Mouse (Mus musculus): ENCODE results near the gene AC161166.1. TPM values are rescaled to one million over a fixed set of nuclear protein-coding genes. Genes with fewer than 3 reads are reported as not detected.

Gene AC161166.1
- polyA plus RNA-seq, 1 experiment: not detected

DNA sequence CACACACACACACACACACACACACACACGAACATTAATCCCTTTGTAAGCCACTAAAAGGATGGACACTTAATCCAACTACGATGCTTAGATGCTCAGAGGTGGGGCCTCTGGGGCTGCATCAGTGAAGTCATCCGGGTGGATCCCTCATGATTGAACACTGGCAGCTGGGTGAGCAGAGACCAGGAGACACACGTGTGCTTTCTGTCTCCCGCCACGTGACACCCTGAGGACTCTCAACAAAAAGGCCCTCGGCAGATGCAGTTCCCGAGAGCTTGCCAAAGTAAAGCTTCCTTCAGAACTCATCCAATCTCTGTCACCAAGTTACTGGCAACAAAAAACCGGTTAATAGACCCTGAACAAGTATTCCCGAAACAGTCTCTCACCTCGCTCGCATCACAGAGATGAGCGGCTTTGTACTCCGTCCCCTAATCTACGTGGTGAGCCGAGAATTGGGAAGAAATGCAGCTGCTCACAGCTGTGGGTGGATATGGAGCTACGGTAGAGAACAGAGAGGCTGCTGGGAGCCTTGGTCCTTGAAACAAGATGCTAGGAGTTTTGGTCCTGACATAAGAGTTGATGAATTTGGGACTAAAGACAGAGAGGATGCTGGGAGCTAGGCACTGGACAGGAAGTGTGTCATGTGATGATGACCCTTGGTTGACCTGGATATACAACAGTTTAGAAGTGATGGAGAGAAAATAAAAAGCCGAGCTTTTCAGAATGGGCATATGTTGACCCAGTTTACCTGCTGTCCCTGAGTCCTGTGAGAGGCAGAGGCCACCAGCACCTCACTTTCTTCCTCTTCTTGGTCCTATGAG lies 31.9 kb downstream of the AC161166.1 start:
- no peak overlapping the region for H3K4me3 ChIP-seq (ENCODE audit: insufficient read depth, low read length)
- H3K27ac ChIP-seq (ENCODE audit: insufficient read depth, low read length): no peak overlapping the region
- peaks cover 4% of the 10 kb centered on the region; the same call in 1 of the 2 replicates for H3K4me1 ChIP-seq (ENCODE audit: control insufficient read depth, insufficient read depth, low read length)
- TF ChIP-seq POLR2A (IDR thresholded peaks at IDR 0.05; ENCODE audit: low read depth, low read length): no peak
- no peak for TF ChIP-seq CTCF (IDR thresholded peaks at IDR 0.05; ENCODE audit: borderline replicate concordance, insufficient read depth, low read length)

DNA sequence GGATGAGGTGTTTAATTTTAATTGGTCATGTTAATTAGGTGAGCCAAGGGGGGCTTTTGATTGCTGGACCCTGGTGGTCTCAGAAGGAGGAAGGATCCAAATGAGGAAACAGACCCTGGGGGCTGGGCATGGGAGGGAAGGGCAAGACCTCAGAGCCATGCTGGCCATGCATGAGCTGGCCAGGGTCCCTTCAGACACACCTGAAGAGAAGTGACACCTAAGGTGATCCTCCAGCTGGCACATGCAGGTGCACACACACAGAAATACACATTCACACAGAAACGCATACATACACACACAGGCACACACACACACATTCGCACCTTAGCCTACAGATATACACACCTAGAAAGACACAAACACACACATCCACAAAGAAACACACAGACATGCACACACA lies 32.6 kb downstream of the AC161166.1 start:
- no peak overlapping the region for H3K27ac ChIP-seq (ENCODE audit: insufficient read depth, low read length)
- H3K4me1 ChIP-seq (ENCODE audit: control insufficient read depth, insufficient read depth, low read length): peaks cover 4% of the 10 kb centered on the region; the same call in 1 of the 2 replicates
- TF ChIP-seq CTCF (IDR thresholded peaks at IDR 0.05; ENCODE audit: borderline replicate concordance, insufficient read depth, low read length): no peak
- no peak for TF ChIP-seq POLR2A (IDR thresholded peaks at IDR 0.05; ENCODE audit: low read depth, low read length)
- no peak overlapping the region for H3K4me3 ChIP-seq (ENCODE audit: insufficient read depth, low read length)

DNA sequence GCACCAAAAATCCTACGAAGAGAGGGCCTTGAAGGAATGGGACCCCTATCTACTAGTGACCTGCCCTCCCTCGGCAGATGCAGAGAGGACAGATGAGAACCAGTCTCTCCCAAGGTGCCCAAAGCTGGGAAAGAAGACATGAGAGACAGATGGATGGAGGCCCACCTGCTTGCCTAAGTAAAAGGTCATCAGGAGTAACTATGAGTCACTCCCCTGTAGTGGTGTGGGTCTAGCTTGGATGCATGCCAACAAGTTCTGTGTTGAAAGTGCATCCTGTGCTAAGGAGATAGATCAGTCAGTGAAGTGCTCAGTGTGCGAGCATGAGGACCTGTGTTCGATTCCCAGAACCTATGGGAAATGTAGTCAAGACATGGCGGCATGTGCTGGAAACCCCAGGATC lies 33.3 kb downstream of the AC161166.1 start:
- H3K4me1 ChIP-seq (ENCODE audit: control insufficient read depth, insufficient read depth, low read length): peaks cover 4% of the 10 kb centered on the region; the same call in 1 of the 2 replicates
- H3K4me3 ChIP-seq (ENCODE audit: insufficient read depth, low read length): no peak overlapping the region
- no peak overlapping the region for H3K27ac ChIP-seq (ENCODE audit: insufficient read depth, low read length)
- no peak for TF ChIP-seq POLR2A (IDR thresholded peaks at IDR 0.05; ENCODE audit: low read depth, low read length)
- no peak for TF ChIP-seq CTCF (IDR thresholded peaks at IDR 0.05; ENCODE audit: borderline replicate concordance, insufficient read depth, low read length)

DNA sequence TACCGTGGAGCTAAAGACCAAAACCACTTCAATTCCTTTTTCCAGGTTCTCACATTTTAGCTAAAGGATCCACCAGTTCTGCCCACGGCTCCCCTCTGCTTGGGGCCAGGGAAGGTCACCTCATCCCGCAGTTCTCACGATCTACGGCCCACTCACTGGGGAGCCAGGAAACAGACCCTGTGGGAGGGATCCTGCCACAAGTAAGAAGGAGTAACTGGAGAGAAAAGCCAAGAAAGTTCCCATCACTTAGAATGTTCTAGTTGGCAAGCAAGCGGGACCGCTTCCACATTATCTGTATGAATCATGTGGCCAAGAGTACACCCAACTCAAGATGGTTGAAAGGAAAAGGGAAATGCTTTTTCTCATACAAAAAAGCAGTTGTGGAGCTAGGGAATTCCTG lies 35.4 kb downstream of the AC161166.1 start:
- TF ChIP-seq POLR2A (IDR thresholded peaks at IDR 0.05; ENCODE audit: low read depth, low read length) (no peak), CTCF (IDR thresholded peaks at IDR 0.05; ENCODE audit: borderline replicate concordance, insufficient read depth, low read length) (no peak)
- peaks cover 4% of the 10 kb centered on the region; the same call in 1 of the 2 replicates for H3K4me1 ChIP-seq (ENCODE audit: control insufficient read depth, insufficient read depth, low read length)
- H3K4me3 ChIP-seq (ENCODE audit: insufficient read depth, low read length): no peak overlapping the region
- H3K27ac ChIP-seq (ENCODE audit: insufficient read depth, low read length): no peak overlapping the region

DNA sequence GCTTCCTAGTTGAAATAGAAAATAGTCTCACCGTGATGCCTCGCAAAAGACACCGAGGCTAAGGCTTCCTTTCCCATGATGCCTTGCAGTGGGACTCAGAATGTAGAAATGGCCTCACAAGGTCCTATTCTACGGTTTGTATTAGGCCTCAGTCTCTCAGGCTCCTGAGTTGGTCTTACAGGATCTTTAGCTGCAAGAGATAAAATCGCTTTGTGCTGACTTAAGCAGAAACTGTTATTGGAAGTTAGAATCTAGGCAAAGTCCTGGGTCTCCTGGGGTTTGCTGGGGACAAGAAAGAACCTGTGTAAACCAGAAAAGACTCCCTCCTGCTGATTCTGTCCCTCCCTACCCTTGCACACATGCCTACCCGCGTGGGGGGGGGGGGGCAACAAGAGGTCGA lies 35.9 kb downstream of the AC161166.1 start:
- H3K4me3 ChIP-seq (ENCODE audit: insufficient read depth, low read length): no peak overlapping the region
- H3K4me1 ChIP-seq (ENCODE audit: control insufficient read depth, insufficient read depth, low read length): peaks cover 4% of the 10 kb centered on the region; the same call in 1 of the 2 replicates
- H3K27ac ChIP-seq (ENCODE audit: insufficient read depth, low read length): no peak overlapping the region
- TF ChIP-seq POLR2A (IDR thresholded peaks at IDR 0.05; ENCODE audit: low read depth, low read length): no peak
- TF ChIP-seq CTCF (IDR thresholded peaks at IDR 0.05; ENCODE audit: borderline replicate concordance, insufficient read depth, low read length): no peak

DNA sequence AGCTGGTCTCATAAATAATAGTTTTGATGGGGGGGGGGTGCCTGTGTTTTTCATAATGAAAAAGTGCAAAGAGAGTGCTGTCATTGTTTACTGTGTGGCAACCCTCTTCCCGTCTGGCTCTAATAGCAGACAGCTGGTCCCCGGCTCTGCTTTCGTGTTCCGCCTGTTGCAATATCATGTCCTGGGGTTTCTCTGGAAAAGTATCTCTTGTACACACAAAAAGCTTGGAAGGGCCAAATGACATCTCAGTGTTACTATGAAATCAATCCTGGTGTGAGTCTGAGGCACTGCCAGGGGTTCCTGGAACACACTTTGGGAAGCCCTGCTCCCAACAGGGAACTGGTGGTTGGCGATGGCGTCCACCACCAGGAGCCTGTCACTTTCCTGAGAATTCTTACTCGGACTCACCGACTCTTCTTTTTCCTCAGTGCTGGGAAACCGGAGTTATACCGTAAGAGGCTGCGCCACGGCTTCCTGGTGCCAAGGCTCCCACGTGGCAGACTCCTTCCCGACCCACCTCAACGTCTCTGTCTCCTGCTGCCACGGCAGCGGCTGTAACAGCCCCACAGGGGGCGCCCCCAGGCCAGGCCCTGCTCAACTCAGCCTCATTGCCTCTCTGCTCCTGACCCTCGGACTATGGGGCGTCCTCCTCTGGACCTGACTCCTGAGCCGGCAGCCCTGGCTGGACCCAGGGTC lies 37.3 kb downstream of the AC161166.1 start:
- Histone ChIP-seq H3K4me1 (ENCODE audit: control insufficient read depth, insufficient read depth, low read length) (no peaks in the 10 kb centered on the region), H3K27ac (ENCODE audit: insufficient read depth, low read length) (no peak overlapping the region), H3K4me3 (ENCODE audit: insufficient read depth, low read length) (no peak overlapping the region)
- TF ChIP-seq CTCF (IDR thresholded peaks at IDR 0.05; ENCODE audit: borderline replicate concordance, insufficient read depth, low read length): 0 out of 2 replicates have a peak, but pooled peaks have one; percentile 4
- TF ChIP-seq POLR2A (IDR thresholded peaks at IDR 0.05; ENCODE audit: low read depth, low read length): no peak

DNA sequence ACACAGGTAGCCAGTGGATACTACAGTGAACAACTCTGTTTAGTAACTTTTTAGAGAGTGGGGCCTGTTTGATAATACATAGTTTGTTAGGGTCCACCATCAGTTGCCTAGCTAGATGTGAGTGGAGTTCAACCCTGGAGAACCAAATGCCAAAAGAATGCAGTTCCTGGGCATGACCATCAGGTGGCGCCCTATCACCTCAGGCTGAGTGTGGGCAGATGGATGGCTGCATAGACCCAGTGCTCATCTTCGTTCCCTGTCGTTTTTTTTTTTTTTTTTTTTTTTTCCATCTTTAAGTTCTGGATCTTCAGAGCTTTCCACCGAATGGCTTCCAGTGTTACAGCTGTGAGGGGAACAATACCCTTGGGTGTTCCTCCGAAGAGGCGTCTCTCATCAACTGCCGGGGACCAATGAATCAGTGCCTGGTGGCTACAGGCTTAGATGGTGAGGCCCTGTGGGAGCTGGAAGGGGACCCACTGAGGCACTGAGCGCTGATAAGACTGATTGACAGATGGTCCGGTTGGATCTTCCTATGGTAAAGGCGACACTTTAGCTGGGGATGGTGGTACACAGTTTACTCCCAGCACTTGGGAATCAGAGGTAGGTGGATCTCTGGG lies 38.2 kb downstream of the AC161166.1 start:
- H3K4me1 ChIP-seq (ENCODE audit: control insufficient read depth, insufficient read depth, low read length): no peaks in the 10 kb centered on the region
- H3K27ac ChIP-seq (ENCODE audit: insufficient read depth, low read length): no peak overlapping the region
- TF ChIP-seq CTCF (IDR thresholded peaks at IDR 0.05; ENCODE audit: borderline replicate concordance, insufficient read depth, low read length) (peak; percentile 97; the same call in 1 of the 2 replicates), POLR2A (IDR thresholded peaks at IDR 0.05; ENCODE audit: low read depth, low read length) (no peak)
- no peak overlapping the region for H3K4me3 ChIP-seq (ENCODE audit: insufficient read depth, low read length)

DNA sequence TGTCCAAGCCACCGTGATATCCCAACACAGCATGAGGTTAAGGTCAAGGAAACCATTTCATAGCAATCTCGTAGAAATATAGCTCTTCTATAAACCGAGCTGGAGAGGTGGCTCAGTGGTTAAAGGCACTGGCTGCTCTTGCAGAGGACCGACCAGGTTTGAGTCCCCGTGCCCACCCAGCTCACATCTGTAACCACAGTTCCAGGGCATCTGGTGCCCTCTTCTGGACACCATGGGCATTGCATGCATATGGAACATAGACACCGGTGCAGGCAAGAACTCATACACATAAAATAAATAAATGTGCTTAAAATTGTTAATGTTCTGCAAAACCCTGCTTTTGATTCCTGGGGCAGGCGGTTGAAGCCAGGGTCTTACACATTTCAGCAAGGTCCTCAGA lies 39.3 kb downstream of the AC161166.1 start:
- no peaks in the 10 kb centered on the region for H3K4me1 ChIP-seq (ENCODE audit: control insufficient read depth, insufficient read depth, low read length)
- TF ChIP-seq POLR2A (IDR thresholded peaks at IDR 0.05; ENCODE audit: low read depth, low read length) (no peak), CTCF (IDR thresholded peaks at IDR 0.05; ENCODE audit: borderline replicate concordance, insufficient read depth, low read length) (peak; percentile 71)
- no peak overlapping the region for H3K27ac ChIP-seq (ENCODE audit: insufficient read depth, low read length)
- H3K4me3 ChIP-seq (ENCODE audit: insufficient read depth, low read length): no peak overlapping the region

DNA sequence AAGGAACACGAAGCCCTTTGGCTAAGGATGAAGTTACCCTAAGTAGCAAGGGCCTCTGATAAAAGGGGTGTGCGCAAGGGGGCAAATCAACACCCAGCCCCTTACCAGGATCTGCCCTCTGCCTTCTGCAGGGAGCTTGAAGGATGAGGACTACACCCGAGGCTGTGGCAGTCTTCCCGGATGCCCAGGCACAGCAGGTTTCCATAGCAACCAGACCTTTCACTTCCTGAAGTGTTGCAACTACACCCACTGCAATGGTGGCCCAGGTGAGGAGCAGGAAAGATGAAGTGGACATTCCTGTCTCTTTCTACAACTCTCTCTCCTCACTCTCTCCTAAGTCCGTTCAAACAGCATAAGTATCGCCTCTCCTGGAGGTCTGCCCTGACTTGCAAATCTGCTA lies 39.8 kb downstream of the AC161166.1 start:
- Histone ChIP-seq H3K4me1 (ENCODE audit: control insufficient read depth, insufficient read depth, low read length) (no peaks in the 10 kb centered on the region), H3K4me3 (ENCODE audit: insufficient read depth, low read length) (no peak overlapping the region), H3K27ac (ENCODE audit: insufficient read depth, low read length) (no peak overlapping the region)
- no peak for TF ChIP-seq CTCF (IDR thresholded peaks at IDR 0.05; ENCODE audit: borderline replicate concordance, insufficient read depth, low read length)

Data from embryonic fibroblast, embryonic 13.5 days (primary cell).